Mouse (Mus musculus): Measurements from ENCODE around the gene Slc1a2. TPM values are rescaled to one million over a fixed set of nuclear protein-coding genes. Genes with fewer than 3 reads are reported as not detected.

Gene Slc1a2
- total and polyA plus RNA-seq, 3 experiments: 1.3 to 1.6 (median 1.3) TPM

DNA sequence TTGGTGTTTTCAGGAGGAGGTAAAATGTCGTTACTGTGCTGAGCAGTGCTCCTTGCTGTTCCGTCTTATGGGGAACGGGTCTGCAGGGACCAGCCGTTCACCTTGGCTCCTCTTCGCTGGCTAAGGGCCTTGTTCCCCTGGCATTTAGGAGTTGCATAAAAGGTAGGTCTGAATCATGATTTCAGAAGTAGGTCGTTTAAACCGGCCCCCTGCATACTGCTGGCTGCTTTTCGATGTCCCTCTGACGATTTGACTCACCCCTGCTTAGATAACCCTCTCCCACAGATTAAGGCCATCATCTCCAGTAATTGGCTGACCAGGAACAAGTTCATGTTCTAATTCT lies 27.6 kb downstream of the Slc1a2 start:
- Histone ChIP-seq H3K79me2 (replicated peaks; ENCODE audit: control insufficient read depth, extremely low read depth, insufficient read depth, poor library complexity, severe bottlenecking) (no peaks in the 10 kb centered on the region), H3K36me3 (replicated peaks in 1 of 2; ENCODE audit: control insufficient read depth in 1 of 2, insufficient read depth in 1 of 2, low read length in 1 of 2) (no peaks in the 10 kb centered on the region), H3K9ac (ENCODE audit: insufficient read depth, low read depth) (no peak overlapping the region), H3K4me1 (ENCODE audit: control insufficient read depth in 1 of 2, insufficient read depth in 2 of 2) (peaks cover 16 to 49% of the 10 kb centered on the region in 2 experiments), H3K27me3 (replicated peaks) (no peaks in the 10 kb centered on the region), H3K4me3 (replicated peaks in 1 of 3; ENCODE audit: low read depth in 2 of 3, low read length in 2 of 3, poor library complexity in 1 of 3) (no peak overlapping the region), H3K9me3 (replicated peaks; ENCODE audit: low read length) (no peaks in the 10 kb centered on the region), H3K4me2 (ENCODE audit: insufficient read depth, low read depth, poor library complexity, severe bottlenecking) (no peak overlapping the region), H3K27ac (ENCODE audit: insufficient read depth, low read depth) (no peak overlapping the region; the same call in 1 of the 2 replicates)
- TF ChIP-seq EP300 (IDR thresholded peaks at IDR 0.05; ENCODE audit: low read length) (no peak), POLR2A (IDR thresholded peaks at IDR 0.05; ENCODE audit: low read depth, low read length) (no peak), MAZ (IDR thresholded peaks at IDR 0.05; ENCODE audit: low read depth, low read length) (no peak), ETS1 (conservative IDR thresholded peaks at IDR 0.05; ENCODE audit: low read depth, low read length) (no peak), PAX5 (IDR thresholded peaks at IDR 0.05; ENCODE audit: low read length) (no peak), CHD1 (IDR thresholded peaks at IDR 0.05; ENCODE audit: low read depth, low read length) (no peak), ZKSCAN1 (IDR thresholded peaks at IDR 0.05; ENCODE audit: borderline replicate concordance, low read depth, low read length) (no peak), SMC3 (IDR thresholded peaks at IDR 0.05; ENCODE audit: low read depth, low read length) (no peak), CHD2 (IDR thresholded peaks at IDR 0.05; ENCODE audit: low read length) (no peak), JUND (conservative IDR thresholded peaks at IDR 0.05; ENCODE audit: low read depth, low read length) (no peak), NELFE (IDR thresholded peaks at IDR 0.05; ENCODE audit: low read depth, low read length) (no peak), IRF4 (IDR thresholded peaks at IDR 0.05; ENCODE audit: low read depth, low read length) (no peak), KAT2A (IDR thresholded peaks at IDR 0.05; ENCODE audit: insufficient replicate concordance, low read length) (no peak), BHLHE40 (IDR thresholded peaks at IDR 0.05; ENCODE audit: low read depth, low read length) (no peak), HCFC1 (IDR thresholded peaks at IDR 0.05; ENCODE audit: low read depth, low read length) (no peak), RCOR1 (conservative IDR thresholded peaks at IDR 0.05; ENCODE audit: low read depth, low read length) (no peak), TCF12 (IDR thresholded peaks at IDR 0.05; ENCODE audit: low read depth, low read length) (no peak)
- in situ Hi-C loops (cut with MboI; ENCODE audit: low pct_ligation_motif_present, low pct_unique_long_range_greater_than_20kb, low sequenced_read_pairs) (loop anchor here (10.0 kb wide), 2 partner anchors 399 to 659 kb away; no protein-coding TSS in a partner anchor), dilution Hi-C loops (cut with MboI; ENCODE audit: extremely low pct_ligation_motif_present, extremely low pct_unique_long_range_greater_than_20kb, low sequenced_read_pairs) (no loop called here)
- no peak for DNase-seq (ENCODE audit: extremely low read depth)

DNA sequence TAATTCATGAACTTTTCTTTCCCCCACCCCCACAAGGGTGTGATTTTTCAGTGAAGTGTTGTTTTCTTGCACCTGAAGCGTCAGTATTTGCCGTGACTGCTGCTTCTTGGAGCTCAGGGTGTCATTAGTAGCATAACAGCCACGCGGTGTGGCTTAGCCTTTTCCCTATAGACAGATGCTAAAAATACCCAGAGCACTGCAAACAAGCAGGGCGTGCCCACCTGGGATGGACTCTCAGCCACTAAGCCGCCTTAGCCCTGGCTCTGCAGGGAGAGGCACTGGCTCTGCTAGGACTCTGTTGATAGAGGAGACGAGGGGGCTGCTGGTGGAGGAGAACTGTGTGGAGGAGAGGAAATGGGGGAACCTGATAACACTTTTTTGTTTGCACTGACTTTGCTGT lies 35.1 kb downstream of the Slc1a2 start:
- H3K27me3 ChIP-seq (replicated peaks): peaks cover 2% of the 10 kb centered on the region
- TF ChIP-seq E2F4 (IDR thresholded peaks at IDR 0.05; ENCODE audit: insufficient replicate concordance, low read depth, low read length) (no peak), TBP (conservative IDR thresholded peaks at IDR 0.05; ENCODE audit: low read depth, low read length) (no peak), RCOR1 (conservative IDR thresholded peaks at IDR 0.05; ENCODE audit: low read depth, low read length) (no peak), RAD21 (IDR thresholded peaks at IDR 0.05; ENCODE audit: low read depth, low read length) (no peak), EP300 (IDR thresholded peaks at IDR 0.05; ENCODE audit: low read length) (no peak), MAX (IDR thresholded peaks at IDR 0.05; ENCODE audit: low read length) (no peak), IRF4 (IDR thresholded peaks at IDR 0.05; ENCODE audit: low read depth, low read length) (no peak), CHD1 (IDR thresholded peaks at IDR 0.05; ENCODE audit: low read depth, low read length) (no peak), MEF2A (IDR thresholded peaks at IDR 0.05; ENCODE audit: borderline replicate concordance, low read depth, low read length) (no peak), ZKSCAN1 (IDR thresholded peaks at IDR 0.05; ENCODE audit: borderline replicate concordance, low read depth, low read length) (no peak), USF1 (IDR thresholded peaks at IDR 0.05; ENCODE audit: low read depth, low read length) (no peak), NRF1 (IDR thresholded peaks at IDR 0.05; ENCODE audit: low read depth, low read length) (no peak), MYC (IDR thresholded peaks at IDR 0.05; ENCODE audit: low read depth, low read length) (no peak), BHLHE40 (IDR thresholded peaks at IDR 0.05; ENCODE audit: low read depth, low read length) (no peak), ZMIZ1 (IDR thresholded peaks at IDR 0.05; ENCODE audit: low read depth, low read length) (no peak), GABPA (IDR thresholded peaks at IDR 0.05; ENCODE audit: insufficient replicate concordance, low read depth, low read length) (no peak), SIN3A (IDR thresholded peaks at IDR 0.05; ENCODE audit: low read length) (no peak), ETS1 (conservative IDR thresholded peaks at IDR 0.05; ENCODE audit: low read depth, low read length) (no peak), SMC3 (IDR thresholded peaks at IDR 0.05; ENCODE audit: low read depth, low read length) (no peak)
- no peaks in the 10 kb centered on the region for H3K79me2 ChIP-seq (replicated peaks; ENCODE audit: control insufficient read depth, extremely low read depth, insufficient read depth, poor library complexity, severe bottlenecking)
- no peaks in the 10 kb centered on the region for H3K36me3 ChIP-seq (replicated peaks in 1 of 2; ENCODE audit: control insufficient read depth in 1 of 2, insufficient read depth in 1 of 2, low read length in 1 of 2)
- H3K4me2 ChIP-seq (ENCODE audit: insufficient read depth, low read depth, poor library complexity, severe bottlenecking): no peak overlapping the region
- H3K27ac ChIP-seq (ENCODE audit: insufficient read depth, low read depth): no peak overlapping the region
- no peak for DNase-seq (ENCODE audit: extremely low read depth)
- H3K9me3 ChIP-seq (replicated peaks; ENCODE audit: low read length): no peaks in the 10 kb centered on the region
- in situ Hi-C loops (cut with MboI; ENCODE audit: low pct_ligation_motif_present, low pct_unique_long_range_greater_than_20kb, low sequenced_read_pairs): no loop called here
- no peak overlapping the region for H3K9ac ChIP-seq (ENCODE audit: insufficient read depth, low read depth)
- peaks cover 11 to 22% of the 10 kb centered on the region in 2 experiments for H3K4me1 ChIP-seq (ENCODE audit: control insufficient read depth in 1 of 2, insufficient read depth in 2 of 2)
- dilution Hi-C loops (cut with MboI; ENCODE audit: extremely low pct_ligation_motif_present, extremely low pct_unique_long_range_greater_than_20kb, low sequenced_read_pairs): no loop called here
- no peak overlapping the region for H3K4me3 ChIP-seq (replicated peaks in 1 of 3; ENCODE audit: low read depth in 2 of 3, low read length in 2 of 3, poor library complexity in 1 of 3)
